Mouse (Mus musculus) embryonic fibroblast, embryonic 13.5 days (primary cell): ENCODE results near the gene Trip11.

ENCODE experiments used
- CTCF ChIP-seq: IDR thresholded peaks from 2 replicates; pipeline ENCODE4 v1.5.1; 2011; ENCODE audit warnings: mild to moderate bottlenecking, control low read depth, low read length, moderate library complexity, borderline replicate concordance; ENCODE audit not compliant: insufficient read depth
- POLR2A ChIP-seq: IDR thresholded peaks from 2 replicates; pipeline ENCODE4 v1.6.1; 2011; ENCODE audit warnings: low read depth, mild to moderate bottlenecking, control low read depth, low read length, moderate library complexity

- TF ChIP-seq CTCF, result no peak
- TF ChIP-seq POLR2A, result no peak
Measured at GRCm38 (mm10) chr12:101807400-101807799, 105.7 kb downstream of the Trip11 start.
